ENCODE assay signal across 8 mouse cellular contexts in the genomic region with DNA sequence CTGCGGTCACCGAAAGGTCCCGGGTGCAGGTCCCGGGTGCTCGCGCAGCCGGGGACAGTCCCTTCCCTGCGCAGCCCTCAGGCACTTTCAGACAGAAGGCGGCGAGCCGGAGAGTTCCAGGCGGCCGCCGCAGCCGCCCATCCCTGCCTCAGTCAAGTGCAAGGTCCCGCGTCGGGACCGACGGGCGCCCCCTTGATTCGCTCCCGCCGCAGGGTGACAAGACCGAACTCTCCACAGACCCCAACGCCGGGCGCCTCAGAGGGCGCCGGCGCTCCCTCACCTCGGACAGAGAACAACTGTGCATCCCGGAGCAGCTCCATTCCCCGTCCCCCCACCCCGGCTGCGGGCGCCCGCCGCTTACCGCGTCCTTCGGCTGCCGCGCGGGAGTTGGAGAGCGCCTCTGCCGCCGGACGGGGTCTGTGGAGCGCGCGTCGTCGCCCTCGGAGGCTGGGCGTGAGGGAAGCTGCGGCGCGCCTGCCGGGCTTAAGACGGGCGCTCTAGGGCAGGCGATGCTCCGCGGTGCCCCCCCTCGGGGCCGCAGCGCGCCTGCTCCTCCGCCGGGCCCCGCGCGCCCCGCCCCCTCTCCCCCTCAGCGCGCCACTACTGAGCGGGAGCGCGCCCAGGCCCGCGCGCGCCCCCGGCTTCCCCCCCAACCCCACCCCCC. TPM values are rescaled to one million over a fixed set of nuclear protein-coding genes. Genes with fewer than 3 reads are reported as not detected.
A peak's percentile ranks its signal among the peaks of the same experiment; 100 is the strongest.
DNase-seq lines count a peak whose midpoint lies in the region; ATAC-seq and TF ChIP-seq lines count a peak whose summit lies in the region.

TSS of gene Ugt8a (minus strand) at position 528 of the 664 bp plus-strand sequence.

- peak; percentile 57; the same call in 1 of the 2 replicates for ATAC-seq in intestine, postnatal 0 days
- peak; percentile 39; the same call in 1 of the 2 replicates for ATAC-seq in liver, embryonic 13.5 days (ENCODE audit: low read depth)

- no peak for TF ChIP-seq POLR2A in bone marrow, adult 2 months (IDR thresholded peaks at IDR 0.05; ENCODE audit: borderline replicate concordance, control insufficient read depth, low read depth, low read length)
- TF ChIP-seq POLR2A in embryonic fibroblast, embryonic 13.5 days (IDR thresholded peaks at IDR 0.05; ENCODE audit: low read depth, low read length), result no peak

- H3K27me3 ChIP-seq in intestine, postnatal 0 days (replicated peaks; ENCODE audit: control insufficient read depth, insufficient read depth, low read length), result peaks cover 27% of the 10 kb centered on the region
- H3K27me3 ChIP-seq in liver, embryonic 13.5 days, result peaks cover 34% of the 10 kb centered on the region

- WGBS in bone marrow, adult 2 months, result 3% methylated on average over 64 of the region's 85 CpGs
- WGBS in intestine, postnatal 0 days, result under 1% methylated on average over 54 of the region's 85 CpGs
- WGBS in liver, embryonic 13.5 days (ENCODE audit: insufficient replicate concordance), result 2% methylated on average over 55 of the region's 85 CpGs

- no peak within 1 kb of the TSS; the same call in 1 of the 2 replicates for H3K27ac ChIP-seq in bone marrow, adult 2 months (ENCODE audit: control insufficient read depth, insufficient read depth, low read depth, low read length, poor library complexity)
- no peak within 1 kb of the TSS for H3K27ac ChIP-seq in embryonic fibroblast, embryonic 13.5 days (ENCODE audit: insufficient read depth, low read length)
- H3K27ac ChIP-seq in intestine, postnatal 0 days (ENCODE audit: low read depth, low read length), result no peak within 1 kb of the TSS
- no peak within 1 kb of the TSS for H3K27ac ChIP-seq in liver, embryonic 13.5 days

- H3K4me1 ChIP-seq in bone marrow, adult 2 months (ENCODE audit: control insufficient read depth, insufficient read depth, low read length), result no peaks in the 10 kb centered on the region
- no peaks in the 10 kb centered on the region for H3K4me1 ChIP-seq in embryonic fibroblast, embryonic 13.5 days (ENCODE audit: control insufficient read depth, insufficient read depth, low read length)
- H3K4me1 ChIP-seq in intestine, postnatal 0 days (replicated peaks; ENCODE audit: control insufficient read depth, insufficient read depth, low read length), result no peaks in the 10 kb centered on the region
- H3K4me1 ChIP-seq in liver, embryonic 13.5 days (replicated peaks), result peaks cover 4% of the 10 kb centered on the region

- no peaks in the 10 kb centered on the region for H3K36me3 ChIP-seq in intestine, postnatal 0 days (ENCODE audit: control insufficient read depth, insufficient read depth)
- H3K36me3 ChIP-seq in liver, embryonic 13.5 days, result no peaks in the 10 kb centered on the region

- H3K9ac ChIP-seq in intestine, postnatal 0 days (ENCODE audit: low read depth, low read length), result no peak within 1 kb of the TSS
- no peak within 1 kb of the TSS for H3K9ac ChIP-seq in liver, embryonic 13.5 days

- H3K4me3 ChIP-seq in bone marrow, adult 2 months (replicated peaks; ENCODE audit: control insufficient read depth, low read depth, low read length), result peak within 1 kb of the TSS; percentile 18
- peak within 1 kb of the TSS; percentile 37 for H3K4me3 ChIP-seq in embryonic fibroblast, embryonic 13.5 days (ENCODE audit: insufficient read depth, low read length)
- peak within 1 kb of the TSS; percentile 54 for H3K4me3 ChIP-seq in intestine, postnatal 0 days (ENCODE audit: low read depth, low read length)
- H3K4me3 ChIP-seq in liver, embryonic 13.5 days (replicated peaks), result peak within 1 kb of the TSS; percentile 48

- peak; percentile 24 for DNase-seq in kidney, adult 18-20 months
- DNase-seq in kidney, postnatal 25 days, result no peak
- DNase-seq in liver, embryonic 13.5 days, result no peak
- DNase-seq in right cerebral cortex, postnatal 25 days, result peak; percentile 29
- no peak for DNase-seq in ovary, adult 18-20 months (ENCODE audit: low spot score)

- TF ChIP-seq CTCF in bone marrow, adult 2 months (IDR thresholded peaks at IDR 0.05; ENCODE audit: control insufficient read depth, insufficient read depth, low read length), result no peak
- no peak for TF ChIP-seq CTCF in embryonic fibroblast, embryonic 13.5 days (IDR thresholded peaks at IDR 0.05; ENCODE audit: borderline replicate concordance, insufficient read depth, low read length)
- no peak for TF ChIP-seq CTCF in intestine, postnatal 0 days (IDR thresholded peaks at IDR 0.05; ENCODE audit: low read depth)

- peak within 1 kb of the TSS; percentile 87 for H3K4me2 ChIP-seq in intestine, postnatal 0 days (replicated peaks; ENCODE audit: low read depth)
- peak within 1 kb of the TSS; percentile 57 for H3K4me2 ChIP-seq in liver, embryonic 13.5 days

- H3K9me3 ChIP-seq in intestine, postnatal 0 days (ENCODE audit: control insufficient read depth), result no peaks in the 10 kb centered on the region
- H3K9me3 ChIP-seq in liver, embryonic 13.5 days (replicated peaks), result no peaks in the 10 kb centered on the region

RNA-seq across cellular contexts. Expression of gene Ugt8a, which starts in this region (rescaled TPM):
- not detected in 2 replicates for polyA plus RNA-seq in bone marrow, adult 2 months (2011; ENCODE audit: insufficient read depth, insufficient read length, low replicate concordance, missing spikeins)
- not detected in 2 replicates for polyA plus RNA-seq in embryonic fibroblast, embryonic 13.5 days (2011; ENCODE audit: insufficient read length, low read depth, missing spikeins)
- 0.44 and 0.66 TPM in 2 replicates for polyA plus RNA-seq in intestine, postnatal 0 days (2015; fragmentation: Nextera tagmentation; extraction: Ambion mirVana)
- 0.14 and 0.16 TPM in 2 replicates for polyA plus RNA-seq in liver, embryonic 13.5 days (2015; fragmentation: Nextera tagmentation; extraction: Ambion mirVana)

Comparison
In these comparisons a context has a peak if more than half of its experiments do, and no peak if none do; other contexts are left out.
1. DNase-seq: peak in kidney, adult 18-20 months (single experiment) and right cerebral cortex, postnatal 25 days (single experiment); none in kidney, postnatal 25 days (0 of 2), liver, embryonic 13.5 days (single experiment) and ovary, adult 18-20 months (single experiment).
2. Peak in ATAC-seq, H3K4me3 ChIP-seq and H3K4me2 ChIP-seq in intestine, postnatal 0 days; RNA of the gene not detected or under 1 TPM.
3. Peak in ATAC-seq, H3K4me3 ChIP-seq and H3K4me2 ChIP-seq in liver, embryonic 13.5 days; RNA of the gene not detected or under 1 TPM.
4. Peak in every context shown above with its lines, with median percentiles within 50 percentile points of each other: H3K4me3 ChIP-seq.